Mouse (Mus musculus) neural tube, embryonic 13.5 days (tissue): Measurements from ENCODE around the gene Aes. TPM values are rescaled to one million over a fixed set of nuclear protein-coding genes. Genes with fewer than 3 reads are reported as not detected.

Experiments used
- ATAC-seq: fragments of 200-750 bp; cut with Nextera tagmentation; 2 replicates; pipeline ENCODE4 v1.8.0; 2017; ENCODE audit warnings: low read depth, mild to moderate bottlenecking, moderate TSS enrichment, moderate library complexity
- H3K27ac ChIP-seq: fragments of 300-500 bp; sonication (generic); replicated peaks from 2 replicates; pipeline ENCODE4 v1.5.1; 2015; ENCODE audit warnings: moderate library complexity, mild to moderate bottlenecking, inconsistent platforms
- H3K27me3 ChIP-seq: fragments of 300-500 bp; sonication (generic); 2 replicates; pipeline ENCODE4 v1.6.1; 2015; ENCODE audit warnings: mild to moderate bottlenecking, inconsistent platforms
- H3K36me3 ChIP-seq: fragments of 300-500 bp; sonication (generic); 2 replicates; pipeline ENCODE4 v1.6.1; 2015; ENCODE audit warnings: mild to moderate bottlenecking, inconsistent platforms
- H3K4me1 ChIP-seq: fragments of 300-500 bp; sonication (generic); replicated peaks from 2 replicates; pipeline ENCODE4 v1.6.1; 2015; ENCODE audit warnings: inconsistent platforms
- H3K4me2 ChIP-seq: fragments of 300-500 bp; sonication (generic); 2 replicates; pipeline ENCODE4 v1.6.1; 2015; ENCODE audit warnings: inconsistent platforms, mild to moderate bottlenecking, moderate library complexity
- H3K4me3 ChIP-seq: fragments of 300-500 bp; sonication (generic); 2 replicates; pipeline ENCODE4 v1.5.1; 2015; ENCODE audit warnings: mild to moderate bottlenecking, inconsistent platforms
- H3K9ac ChIP-seq: fragments of 300-500 bp; sonication (generic); 2 replicates; pipeline ENCODE4 v1.6.1; 2015; ENCODE audit warnings: moderate library complexity, mild to moderate bottlenecking, inconsistent platforms
- H3K9me3 ChIP-seq: fragments of 300-500 bp; sonication (generic); 2 replicates; pipeline ENCODE4 v1.6.1; 2016; ENCODE audit warnings: inconsistent platforms
- WGBS: fragments of 180-500 bp; shearing (Covaris S2); methylation state at CpG from one replicate; pipeline ENCODE4 v1.1.7; 2015; 5-methylcytosine and 5-hydroxymethylcytosine counted together
- polyA plus RNA-seq: library from polyadenylated mRNA; unstranded; fragments of >200 nt; fragmentation: Nextera tagmentation; extraction: Ambion mirVana; gene quantifications from 2 replicates; pipeline ENCODE4 v1.2.1, GENCODE M21; 2015

The Aes gene
- polyA plus RNA-seq, 1 experiment from 2014 or later, result 635 TPM

DNA sequence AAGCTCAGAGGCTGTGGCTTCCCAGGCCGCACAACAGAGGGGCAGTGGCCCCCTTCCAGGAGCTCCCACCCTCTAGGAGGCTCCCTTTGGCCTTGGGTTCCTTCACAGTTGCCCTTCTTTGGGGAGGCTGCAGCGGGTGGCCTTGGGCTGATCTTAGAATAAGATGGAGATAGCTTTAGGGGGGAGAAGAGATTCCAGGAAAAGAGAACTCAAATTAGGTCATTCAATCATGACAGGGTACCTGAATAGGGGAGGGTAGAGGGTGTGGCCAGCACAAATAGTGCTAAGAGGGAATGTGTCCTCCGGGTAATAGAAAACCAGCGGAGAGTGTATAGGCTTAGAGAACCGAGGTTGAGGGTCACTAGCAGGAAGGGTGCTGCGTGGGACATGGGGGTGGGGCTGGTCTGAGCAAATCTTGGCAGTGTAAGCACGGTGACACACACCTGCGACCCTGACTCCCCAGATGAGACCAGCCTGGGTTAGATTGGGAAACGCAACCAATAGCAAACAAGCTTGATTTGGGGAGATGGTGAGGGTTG lies 12.9 kb downstream of the Aes start:
- Histone ChIP-seq H3K27me3 (peaks cover 59% of the 10 kb centered on the region), H3K27ac (peak overlapping the region; percentile 65), H3K4me3 (peak overlapping the region; percentile 18), H3K4me2 (peak overlapping the region; percentile 75), H3K9me3 (no peaks in the 10 kb centered on the region), H3K36me3 (0 out of 2 replicates have a peak, but pooled peaks cover under 1% of the 10 kb centered on the region), H3K4me1 (peaks cover 79% of the 10 kb centered on the region), H3K9ac (peak overlapping the region; percentile 50; the same call in 1 of the 2 replicates)
- peak; percentile 2; the same call in 1 of the 2 replicates for ATAC-seq
- 5% methylated on average over 9 of the region's 9 CpGs for WGBS

DNA sequence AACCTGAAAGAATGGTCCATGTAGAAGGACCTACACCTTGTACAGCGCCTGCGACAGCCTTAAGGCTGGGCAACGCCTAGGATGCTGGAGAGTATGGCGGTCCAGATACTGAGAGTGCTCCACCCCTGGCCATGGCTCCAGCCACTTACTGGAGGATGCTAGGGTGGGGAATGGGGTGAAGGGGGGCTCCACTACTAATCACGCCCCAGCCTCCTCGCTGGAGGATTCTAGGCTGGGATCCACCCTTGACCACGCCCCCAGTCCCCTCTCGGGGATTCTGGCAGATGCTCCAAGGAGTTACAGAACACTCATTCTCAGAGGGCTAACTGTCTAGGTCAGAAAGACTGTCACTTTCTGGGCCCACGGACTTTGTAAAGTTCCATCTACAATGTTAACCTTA lies 13.7 kb downstream of the Aes start:
- Histone ChIP-seq H3K4me1 (peaks cover 75% of the 10 kb centered on the region), H3K27ac (no peak overlapping the region), H3K4me2 (0 out of 2 replicates have a peak overlapping the region, but pooled peaks have one; percentile 75), H3K9me3 (no peaks in the 10 kb centered on the region), H3K36me3 (no peaks in the 10 kb centered on the region), H3K4me3 (no peak overlapping the region), H3K9ac (no peak overlapping the region), H3K27me3 (peaks cover 61% of the 10 kb centered on the region)
- no peak for ATAC-seq
- WGBS, result 7% methylated on average over 9 of the region's 9 CpGs

DNA sequence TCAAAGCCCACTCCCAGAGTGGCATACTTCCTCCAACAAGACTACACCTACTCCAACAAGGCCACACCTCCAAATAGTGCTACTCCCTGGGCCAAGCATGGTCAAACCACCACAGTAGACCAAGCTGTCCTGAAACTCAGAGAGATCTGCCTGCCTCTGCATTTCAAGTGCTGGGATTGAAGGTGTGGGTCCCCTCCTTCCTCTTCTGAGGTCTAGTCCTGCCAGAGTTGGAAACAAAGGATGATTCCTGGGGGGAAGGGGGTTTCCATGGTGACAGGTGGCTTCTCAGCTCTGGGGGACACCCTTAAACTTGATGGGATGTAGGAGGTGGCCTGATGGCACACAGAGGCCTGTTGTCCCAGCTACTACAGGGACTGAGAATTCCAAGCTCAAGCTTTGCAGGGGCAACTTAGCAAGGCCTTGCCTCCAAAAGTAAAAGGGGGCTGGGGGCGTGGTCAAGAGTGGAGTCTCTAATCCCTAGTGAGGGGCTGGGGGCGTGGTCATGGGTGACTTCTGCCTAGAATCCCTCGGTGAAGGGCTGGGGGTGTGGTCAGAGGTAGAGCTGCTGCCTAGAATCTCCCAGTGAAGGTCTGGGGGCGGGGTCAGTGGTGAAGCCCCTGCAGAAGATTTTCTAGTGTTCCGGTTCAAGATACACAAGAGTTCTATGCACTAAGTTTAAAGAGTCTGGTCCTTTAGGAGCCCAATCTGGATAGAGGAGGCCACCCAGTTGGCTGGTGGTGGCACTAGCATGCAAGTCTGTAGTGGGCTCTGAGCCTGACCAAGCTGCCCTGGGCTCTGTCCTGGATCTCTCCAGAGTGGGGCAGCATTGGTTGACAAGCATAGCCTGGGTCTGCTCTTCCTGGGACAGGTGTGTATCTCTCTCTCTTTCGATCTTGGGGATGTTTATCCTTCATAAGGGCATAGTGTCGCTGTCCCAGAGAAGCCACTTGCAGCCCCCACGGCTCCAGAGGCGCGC lies 15.1 kb downstream of the Aes start, which contains the start of gene Tle2:
TSS of gene Tle2 (plus strand) at position 481 of the 976 bp plus-strand sequence.
- H3K4me1 ChIP-seq, result peaks cover 61% of the 10 kb centered on the region
- peak within 1 kb of the TSS; percentile 52; the same call in 1 of the 2 replicates for H3K27ac ChIP-seq
- H3K9me3 ChIP-seq, result no peaks in the 10 kb centered on the region
- peak within 1 kb of the TSS; percentile 74 for H3K4me2 ChIP-seq
- H3K4me3 ChIP-seq, result peak within 1 kb of the TSS; percentile 59
- peaks cover 72% of the 10 kb centered on the region for H3K27me3 ChIP-seq
- ATAC-seq, result no peak
- no peaks in the 10 kb centered on the region for H3K36me3 ChIP-seq
- WGBS, result 25% methylated on average over 10 of the region's 10 CpGs
- H3K9ac ChIP-seq, result peak within 1 kb of the TSS; percentile 83

DNA sequence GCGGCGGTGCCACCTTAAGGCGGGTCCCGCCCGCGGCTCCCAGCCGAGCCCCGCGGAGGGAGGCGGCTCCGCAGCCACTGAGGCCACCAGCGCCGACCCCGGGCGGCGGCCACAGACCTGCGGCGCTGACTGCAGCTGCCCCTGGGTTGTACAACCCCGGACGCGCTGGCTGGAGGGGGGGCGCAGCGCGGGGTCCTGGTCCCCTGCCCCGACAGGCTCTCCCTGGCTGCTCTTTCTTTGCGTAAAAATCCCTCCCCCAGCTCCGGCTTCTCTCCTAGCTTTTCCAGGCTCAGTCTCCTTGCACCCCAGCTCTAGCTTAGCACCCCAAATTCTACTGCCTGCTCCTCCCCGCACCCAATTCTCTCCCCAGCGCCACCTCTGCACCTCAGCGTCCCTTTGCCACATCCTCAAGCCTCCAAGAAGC lies 15.9 kb downstream of the Aes start:
- peaks cover 77% of the 10 kb centered on the region for H3K27me3 ChIP-seq
- WGBS, result under 1% methylated on average over 27 of the region's 30 CpGs
- peak overlapping the region; percentile 59 for H3K4me3 ChIP-seq
- H3K9ac ChIP-seq, result peak overlapping the region; percentile 83
- H3K9me3 ChIP-seq, result no peaks in the 10 kb centered on the region
- H3K27ac ChIP-seq, result peak overlapping the region; percentile 52; the same call in 1 of the 2 replicates
- peak overlapping the region; percentile 74 for H3K4me2 ChIP-seq
- peaks cover 59% of the 10 kb centered on the region for H3K4me1 ChIP-seq
- no peaks in the 10 kb centered on the region for H3K36me3 ChIP-seq
- no peak for ATAC-seq

DNA sequence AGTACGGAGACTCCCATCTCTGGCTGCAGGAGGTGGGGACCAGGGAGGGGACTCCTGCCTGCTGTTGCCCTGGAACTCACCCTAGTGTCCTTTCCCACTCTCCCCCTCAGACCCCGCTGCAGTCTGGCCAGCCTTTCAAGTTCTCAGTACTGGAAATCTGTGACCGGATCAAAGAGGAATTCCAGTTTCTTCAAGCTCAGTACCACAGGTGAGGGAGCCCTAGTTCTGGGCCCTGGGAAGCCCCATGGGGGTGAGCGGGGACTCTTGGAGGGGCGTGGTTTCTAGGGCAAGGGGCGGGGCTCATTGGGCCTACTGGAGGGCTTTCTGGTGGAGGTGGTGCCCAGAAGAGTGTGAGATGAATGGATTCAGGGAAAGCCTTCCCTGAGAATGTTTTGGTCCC lies 16.4 kb downstream of the Aes start:
- no peaks in the 10 kb centered on the region for H3K36me3 ChIP-seq
- peaks cover 59% of the 10 kb centered on the region for H3K4me1 ChIP-seq
- H3K9me3 ChIP-seq, result no peaks in the 10 kb centered on the region
- peak overlapping the region; percentile 59 for H3K4me3 ChIP-seq
- peaks cover 82% of the 10 kb centered on the region for H3K27me3 ChIP-seq
- WGBS, result 1% methylated on average over 6 of the region's 6 CpGs
- H3K4me2 ChIP-seq, result peak overlapping the region; percentile 74
- H3K27ac ChIP-seq, result peak overlapping the region; percentile 52; the same call in 1 of the 2 replicates
- peak overlapping the region; percentile 83 for H3K9ac ChIP-seq
- no peak for ATAC-seq

DNA sequence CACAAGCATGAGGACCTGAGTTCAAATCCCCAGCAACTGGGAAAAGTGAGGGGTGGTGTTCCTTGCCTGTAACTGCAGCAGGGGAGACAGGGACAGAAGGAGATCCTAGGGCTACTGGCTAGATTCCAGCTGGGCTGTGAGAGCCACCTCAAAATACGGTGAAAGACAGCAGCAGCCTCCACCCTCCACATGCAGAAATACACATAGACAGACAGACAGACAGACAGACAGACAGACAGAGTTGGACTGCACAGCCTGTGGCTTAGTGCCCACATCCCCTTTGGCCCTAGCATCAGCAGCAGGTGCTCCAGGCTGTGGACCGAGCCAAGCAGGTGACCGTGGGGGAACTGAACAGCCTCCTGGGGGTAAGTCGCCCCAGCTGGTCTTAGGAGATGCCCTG lies 20.7 kb downstream of the Aes start:
- Histone ChIP-seq H3K27ac (no peak overlapping the region), H3K36me3 (no peaks in the 10 kb centered on the region), H3K4me1 (peaks cover 50% of the 10 kb centered on the region), H3K27me3 (peaks cover 85% of the 10 kb centered on the region), H3K9me3 (no peaks in the 10 kb centered on the region), H3K9ac (no peak overlapping the region), H3K4me3 (no peak overlapping the region), H3K4me2 (no peak overlapping the region)
- ATAC-seq, result no peak
- WGBS, result 63% methylated on average over 4 of the region's 4 CpGs

DNA sequence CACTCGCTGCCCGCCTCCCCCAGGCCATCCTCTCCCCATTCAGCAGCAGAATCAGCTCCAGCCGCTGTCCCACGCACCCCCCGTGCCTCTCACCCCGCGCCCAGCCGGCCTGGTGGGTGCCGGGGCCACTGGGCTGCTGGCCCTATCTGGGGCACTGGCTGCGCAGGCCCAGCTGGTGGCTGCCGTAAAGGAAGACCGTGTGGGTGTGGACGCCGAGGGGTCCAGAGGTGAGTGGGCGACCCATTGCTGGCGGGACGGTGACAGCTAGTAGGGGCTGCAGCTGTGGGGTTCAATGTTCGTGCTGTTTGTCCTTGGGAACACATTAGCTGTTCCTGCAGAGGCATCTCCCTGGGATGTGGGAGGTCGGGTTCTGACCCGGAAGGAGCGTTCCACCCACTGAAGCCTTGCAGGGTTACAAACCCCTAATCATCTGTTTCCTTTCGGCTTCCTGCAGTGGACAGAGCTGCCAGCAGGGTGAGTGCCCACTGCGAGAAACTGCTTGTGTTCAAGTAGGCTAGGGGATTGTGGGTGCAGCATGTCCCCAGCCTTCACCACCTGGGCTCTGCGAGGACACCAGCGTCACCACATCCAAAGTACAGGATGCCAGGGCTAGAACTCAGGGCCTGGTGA lies 21.3 kb downstream of the Aes start:
- WGBS, result 55% methylated on average over 24 of the region's 25 CpGs
- no peak overlapping the region for H3K4me2 ChIP-seq
- H3K4me3 ChIP-seq, result no peak overlapping the region
- H3K4me1 ChIP-seq, result peaks cover 45% of the 10 kb centered on the region
- no peak overlapping the region for H3K27ac ChIP-seq
- no peaks in the 10 kb centered on the region for H3K36me3 ChIP-seq
- 0 out of 2 replicates have a peak overlapping the region, but pooled peaks have one; percentile 43 for H3K9ac ChIP-seq
- H3K9me3 ChIP-seq, result no peaks in the 10 kb centered on the region
- no peak for ATAC-seq
- peaks cover 89% of the 10 kb centered on the region for H3K27me3 ChIP-seq

DNA sequence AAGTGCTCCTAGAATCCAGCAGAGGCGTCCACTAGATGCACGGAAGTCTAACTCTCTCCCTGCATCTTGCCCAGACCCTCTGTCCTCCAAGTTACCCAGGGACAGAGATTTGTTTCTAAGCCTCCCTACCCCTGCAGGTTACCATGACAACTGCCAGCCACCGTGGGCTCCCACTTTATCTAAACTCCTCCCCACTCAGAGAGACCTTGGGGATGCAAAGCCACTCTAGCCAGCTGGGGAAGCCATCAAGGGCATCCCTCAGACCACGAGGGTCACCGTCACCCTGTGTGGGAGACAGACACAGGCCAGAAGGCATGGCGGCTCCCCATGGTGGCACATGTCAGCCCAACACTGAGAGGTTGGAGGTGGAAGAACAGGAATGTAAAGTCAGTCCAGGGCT lies 24.1 kb downstream of the Aes start:
- H3K27me3 ChIP-seq, result peaks cover 88% of the 10 kb centered on the region
- no peak overlapping the region for H3K4me2 ChIP-seq
- H3K9me3 ChIP-seq, result no peaks in the 10 kb centered on the region
- H3K4me3 ChIP-seq, result no peak overlapping the region
- H3K27ac ChIP-seq, result no peak overlapping the region
- H3K9ac ChIP-seq, result no peak overlapping the region
- WGBS, result 48% methylated on average over 6 of the region's 6 CpGs
- peaks cover 11% of the 10 kb centered on the region for H3K36me3 ChIP-seq
- H3K4me1 ChIP-seq, result peaks cover 36% of the 10 kb centered on the region
- ATAC-seq, result no peak

DNA sequence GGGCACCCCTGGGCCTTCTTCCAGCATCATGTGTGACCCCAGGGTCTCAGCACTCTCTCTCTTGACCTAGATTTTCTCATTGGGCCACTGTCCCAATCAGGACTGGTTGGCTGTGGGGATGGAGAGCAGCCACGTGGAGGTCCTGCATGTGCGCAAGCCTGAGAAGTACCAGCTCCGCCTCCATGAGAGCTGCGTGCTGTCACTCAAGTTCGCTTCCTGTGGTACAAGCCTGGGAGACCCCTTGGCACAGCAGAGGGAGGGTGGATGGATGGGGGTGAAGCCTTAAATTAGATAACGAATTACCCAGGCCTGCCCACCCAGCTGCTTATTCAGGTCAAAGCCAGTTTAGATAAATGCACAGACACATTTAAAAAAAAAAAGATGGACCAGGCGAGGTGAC lies 29.5 kb downstream of the Aes start:
- no peak overlapping the region for H3K4me2 ChIP-seq
- no peaks in the 10 kb centered on the region for H3K9me3 ChIP-seq
- peaks cover 91% of the 10 kb centered on the region for H3K27me3 ChIP-seq
- H3K4me1 ChIP-seq, result no peaks in the 10 kb centered on the region
- no peak overlapping the region for H3K4me3 ChIP-seq
- no peak overlapping the region for H3K9ac ChIP-seq
- H3K36me3 ChIP-seq, result peaks cover 15% of the 10 kb centered on the region
- ATAC-seq, result no peak
- WGBS, result 66% methylated on average over 7 of the region's 7 CpGs
- no peak overlapping the region for H3K27ac ChIP-seq

DNA sequence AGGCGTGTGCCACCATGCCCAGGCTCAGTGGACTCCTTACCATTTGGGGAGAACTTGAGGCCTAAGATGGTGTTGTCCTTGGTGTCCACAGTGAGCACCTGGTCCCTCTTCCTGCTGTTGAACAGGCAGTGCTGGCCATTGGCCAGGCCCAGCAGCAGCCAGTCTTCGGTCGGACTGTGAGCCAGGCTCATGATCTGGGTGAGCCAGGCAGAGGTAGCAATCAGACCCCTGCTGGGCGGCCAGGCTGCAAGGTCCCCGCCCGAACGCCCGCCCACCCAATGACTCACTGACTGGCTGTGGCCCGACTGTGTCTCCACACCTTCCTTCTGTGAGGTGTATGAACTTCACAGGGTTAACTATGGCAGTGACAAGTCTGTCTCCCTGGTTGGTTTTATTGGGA lies 32.6 kb downstream of the Aes start:
- Histone ChIP-seq H3K4me3 (no peak overlapping the region), H3K9me3 (no peaks in the 10 kb centered on the region), H3K9ac (no peak overlapping the region), H3K27ac (no peak overlapping the region), H3K36me3 (peaks cover 15% of the 10 kb centered on the region), H3K27me3 (peaks cover 90% of the 10 kb centered on the region), H3K4me2 (no peak overlapping the region), H3K4me1 (peaks cover 20% of the 10 kb centered on the region)
- ATAC-seq, result no peak
- WGBS, result 65% methylated on average over 9 of the region's 9 CpGs

DNA sequence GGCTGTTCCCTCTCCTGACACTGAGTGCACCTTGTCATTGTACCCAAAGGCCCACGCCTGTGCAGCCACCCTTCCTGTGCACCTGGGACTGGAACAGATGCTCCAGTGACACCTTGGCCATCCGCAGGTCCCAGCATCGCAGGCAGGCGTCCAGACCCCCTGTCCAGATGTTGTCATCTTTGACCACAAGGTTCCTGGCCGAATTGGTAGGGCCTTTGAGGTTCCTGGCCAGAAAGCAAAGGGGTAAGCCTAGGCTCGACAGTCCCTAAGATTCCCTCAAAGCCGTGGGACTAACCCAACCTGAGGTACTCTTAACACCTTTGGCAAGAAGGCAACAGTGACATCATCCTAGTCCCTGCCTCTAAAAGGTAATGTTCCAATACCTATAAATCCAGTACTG lies 33.3 kb downstream of the Aes start:
- Histone ChIP-seq H3K4me2 (no peak overlapping the region), H3K4me3 (no peak overlapping the region), H3K9me3 (no peaks in the 10 kb centered on the region), H3K27ac (no peak overlapping the region), H3K9ac (no peak overlapping the region), H3K4me1 (peaks cover 28% of the 10 kb centered on the region), H3K27me3 (peaks cover 82% of the 10 kb centered on the region), H3K36me3 (peaks cover 12% of the 10 kb centered on the region)
- no peak for ATAC-seq
- 83% methylated on average over 7 of the region's 7 CpGs for WGBS

DNA sequence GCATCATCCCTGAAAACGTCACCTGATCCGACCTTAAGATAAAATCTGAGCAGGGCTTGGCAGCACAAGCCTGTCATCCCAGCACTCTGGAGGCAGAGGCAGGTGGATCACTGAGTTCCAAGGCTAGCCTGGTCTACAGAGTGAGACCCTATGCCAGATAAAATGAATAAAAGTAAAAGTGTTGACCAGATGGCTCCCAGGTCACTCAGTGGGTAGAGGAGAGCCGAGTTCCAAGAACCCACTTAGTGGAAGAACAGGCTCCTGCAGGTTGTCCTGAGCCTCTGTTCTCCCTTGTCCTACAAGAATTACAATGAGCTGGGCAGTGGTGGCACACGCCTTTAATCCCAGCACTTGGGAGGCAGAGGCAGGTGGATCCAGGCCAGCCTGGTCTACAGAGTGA lies 33.9 kb downstream of the Aes start:
- Histone ChIP-seq H3K9me3 (no peaks in the 10 kb centered on the region), H3K36me3 (peaks cover 6% of the 10 kb centered on the region; the same call in 1 of the 2 replicates), H3K9ac (no peak overlapping the region), H3K4me1 (peaks cover 34% of the 10 kb centered on the region), H3K27me3 (peaks cover 83% of the 10 kb centered on the region), H3K4me2 (no peak overlapping the region), H3K4me3 (no peak overlapping the region), H3K27ac (no peak overlapping the region)
- ATAC-seq, result no peak
- 82% methylated on average over 4 of the region's 4 CpGs for WGBS
